Mouse (Mus musculus) forebrain, embryonic 14.5 days (tissue): ENCODE results near the gene Adgrg1. TPM values are rescaled to one million over a fixed set of nuclear protein-coding genes. Genes with fewer than 3 reads are reported as not detected.
A peak's percentile ranks its signal among the peaks of the same experiment; 100 is the strongest.

Source experiments
- ATAC-seq: fragments of 200-750 bp; cut with Nextera tagmentation; 2 replicates; pipeline ENCODE4 v1.8.0; 2017; ENCODE audit warnings: mild to moderate bottlenecking, moderate library complexity
- DNase-seq: peaks from one replicate; pipeline ENCODE4 v3.0.0-alpha.2; 2015; ENCODE audit warnings: low spot score
- H3K27ac ChIP-seq: fragments of 300-500 bp; sonication (generic); 2 replicates; pipeline ENCODE4 v1.5.1; 2014; ENCODE audit warnings: low read depth, mild to moderate bottlenecking, control low read depth, low read length, moderate library complexity
- H3K27me3 ChIP-seq: fragments of 300-500 bp; sonication (generic); replicated peaks from 2 replicates; pipeline ENCODE4 v1.6.1; 2014; ENCODE audit warnings: low read length, control low read depth, mixed read lengths; ENCODE audit not compliant: control insufficient read depth, insufficient read depth
- H3K36me3 ChIP-seq: fragments of 300-500 bp; sonication (generic); 2 replicates; pipeline ENCODE4 v1.6.1; 2014; ENCODE audit warnings: low read length, control low read depth; ENCODE audit not compliant: control insufficient read depth, insufficient read depth
- H3K4me1 ChIP-seq: fragments of 300-500 bp; sonication (generic); 2 replicates; pipeline ENCODE4 v1.6.1; 2014; ENCODE audit warnings: antibody characterized with exemption, low read length, control low read depth; ENCODE audit not compliant: control insufficient read depth, insufficient read depth
- H3K4me2 ChIP-seq: fragments of 300-500 bp; sonication (generic); 2 replicates; pipeline ENCODE4 v1.6.1; 2014; ENCODE audit warnings: mild to moderate bottlenecking, control low read depth, low read length
- H3K4me3 ChIP-seq: fragments of 300-500 bp; sonication (generic); 2 replicates; pipeline ENCODE4 v1.5.1; 2014; ENCODE audit warnings: low read depth, low read length, control low read depth
- H3K9ac ChIP-seq: fragments of 300-500 bp; sonication (generic); 2 replicates; pipeline ENCODE4 v1.6.1; 2014; ENCODE audit warnings: mild to moderate bottlenecking, low read length, control low read depth, moderate library complexity
- H3K9me3 ChIP-seq: fragments of 300-500 bp; sonication (generic); replicated peaks from 2 replicates; pipeline ENCODE4 v1.6.1; 2016; ENCODE audit warnings: low read length, control low read depth, mixed read lengths; ENCODE audit not compliant: control insufficient read depth
- WGBS: fragments of 180-500 bp; shearing (Covaris S2); extraction: QIAGEN DNeasy Blood & Tissue Kit; methylation state at CpG from one replicate; pipeline ENCODE4 v1.1.7; 2014; 5-methylcytosine and 5-hydroxymethylcytosine counted together
- polyA plus RNA-seq: library from polyadenylated mRNA; unstranded; fragments of >200 nt; fragmentation: Nextera tagmentation; extraction: Ambion mirVana; gene quantifications from 2 replicates; pipeline ENCODE4 v1.2.1, GENCODE M21; 2014

Adgrg1 gene
- polyA plus RNA-seq, 1 experiment from 2014 or later = 145 TPM

DNA sequence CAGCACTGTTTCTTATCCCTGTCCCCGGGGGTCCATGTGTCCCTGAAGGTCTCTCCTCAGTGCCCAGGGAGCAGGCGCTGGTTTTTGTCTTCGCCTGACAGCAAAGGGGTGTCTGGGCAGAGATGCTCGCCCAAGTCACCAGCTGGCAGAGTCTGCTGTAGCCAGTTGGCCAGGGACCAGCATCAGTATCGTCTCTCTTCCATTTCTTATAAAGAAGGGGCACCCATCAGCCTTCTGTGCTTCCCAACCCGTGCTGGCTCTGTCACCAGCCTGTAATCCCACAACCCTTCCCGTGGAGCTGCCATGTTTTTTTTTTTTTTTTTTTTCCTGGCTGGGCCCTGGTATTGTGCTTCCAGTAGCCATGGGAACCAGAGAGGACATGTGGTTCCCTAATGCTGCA lies 7.3 kb downstream of the Adgrg1 start:
- ATAC-seq = peak; percentile 33; the same call in 1 of the 2 replicates
- H3K27me3 ChIP-seq = no peaks in the 10 kb centered on the region
- peaks cover 66% of the 10 kb centered on the region for H3K4me1 ChIP-seq
- no peaks in the 10 kb centered on the region for H3K9me3 ChIP-seq
- H3K9ac ChIP-seq = no peak overlapping the region
- H3K4me2 ChIP-seq = 0 out of 2 replicates have a peak overlapping the region, but pooled peaks have one; percentile 7
- no peaks in the 10 kb centered on the region for H3K36me3 ChIP-seq
- DNase-seq = peak; percentile 80
- 36% methylated on average over 7 of the region's 7 CpGs for WGBS
- peak overlapping the region; percentile 78 for H3K27ac ChIP-seq
- H3K4me3 ChIP-seq = no peak overlapping the region

DNA sequence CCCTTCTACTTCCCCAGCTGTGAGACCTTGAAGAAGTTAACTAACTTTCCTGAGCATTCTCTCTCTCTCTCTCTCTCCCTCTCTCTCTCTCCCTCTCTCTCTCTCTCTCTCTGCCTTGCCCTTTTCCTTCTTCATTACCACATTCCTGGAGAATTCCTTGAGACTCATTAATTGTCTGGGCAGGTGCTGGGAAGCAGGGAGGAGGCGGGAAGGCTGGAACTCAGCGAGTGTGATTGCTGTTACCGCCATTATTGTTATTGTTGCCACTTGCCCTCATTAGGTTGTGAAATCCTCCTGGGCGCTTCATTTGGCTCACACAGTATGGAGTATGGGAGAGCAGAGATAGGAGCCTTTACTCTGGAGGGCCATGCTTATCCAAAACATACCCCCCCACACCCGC lies 8.6 kb downstream of the Adgrg1 start:
- Histone ChIP-seq H3K4me2 (no peak overlapping the region), H3K9ac (no peak overlapping the region), H3K4me3 (no peak overlapping the region), H3K27me3 (no peaks in the 10 kb centered on the region), H3K27ac (peak overlapping the region; percentile 78; the same call in 1 of the 2 replicates), H3K9me3 (no peaks in the 10 kb centered on the region), H3K36me3 (no peaks in the 10 kb centered on the region), H3K4me1 (peaks cover 65% of the 10 kb centered on the region)
- DNase-seq = no peak
- no peak for ATAC-seq
- 6% methylated on average over 5 of the region's 5 CpGs for WGBS

DNA sequence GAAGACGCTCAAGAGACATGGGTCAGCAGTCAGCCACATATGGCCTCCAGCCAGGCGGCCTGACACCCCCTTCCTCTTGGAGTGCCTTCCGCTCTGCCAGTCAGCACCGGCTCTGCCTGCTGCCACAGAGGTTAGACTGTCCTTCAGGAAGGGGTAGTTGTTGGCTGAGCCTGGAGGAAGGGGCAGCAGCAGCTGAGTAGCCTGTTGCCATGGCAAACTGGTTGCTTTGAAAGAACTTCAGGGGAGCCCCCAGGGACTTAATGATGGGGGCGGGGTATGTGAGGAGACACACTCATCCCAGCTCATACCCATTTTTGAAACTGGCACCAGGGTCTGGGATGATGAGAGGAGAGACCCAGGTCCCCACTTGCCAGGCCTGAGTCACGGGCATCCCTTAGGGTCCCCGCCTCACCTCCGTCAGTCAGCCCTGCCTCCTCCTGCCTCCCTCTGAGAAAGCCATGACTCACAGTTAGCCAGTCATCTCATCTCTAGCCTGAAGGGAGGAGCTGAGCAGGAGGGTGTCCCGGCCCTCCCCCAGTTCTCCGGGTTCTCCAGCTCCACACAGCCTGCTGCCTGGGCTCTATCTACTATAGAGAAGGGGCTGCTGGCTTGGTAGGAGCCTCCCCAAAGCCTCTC lies 9.4 kb downstream of the Adgrg1 start:
- no peaks in the 10 kb centered on the region for H3K36me3 ChIP-seq
- H3K4me2 ChIP-seq = peak overlapping the region; percentile 30
- H3K9ac ChIP-seq = peak overlapping the region; percentile 13
- H3K27ac ChIP-seq = peak overlapping the region; percentile 73
- peak; percentile 47 for ATAC-seq
- peaks cover 59% of the 10 kb centered on the region for H3K4me1 ChIP-seq
- H3K27me3 ChIP-seq = no peaks in the 10 kb centered on the region
- H3K9me3 ChIP-seq = no peaks in the 10 kb centered on the region
- DNase-seq = peak; percentile 74
- H3K4me3 ChIP-seq = no peak overlapping the region
- WGBS = 6% methylated on average over 10 of the region's 10 CpGs

DNA sequence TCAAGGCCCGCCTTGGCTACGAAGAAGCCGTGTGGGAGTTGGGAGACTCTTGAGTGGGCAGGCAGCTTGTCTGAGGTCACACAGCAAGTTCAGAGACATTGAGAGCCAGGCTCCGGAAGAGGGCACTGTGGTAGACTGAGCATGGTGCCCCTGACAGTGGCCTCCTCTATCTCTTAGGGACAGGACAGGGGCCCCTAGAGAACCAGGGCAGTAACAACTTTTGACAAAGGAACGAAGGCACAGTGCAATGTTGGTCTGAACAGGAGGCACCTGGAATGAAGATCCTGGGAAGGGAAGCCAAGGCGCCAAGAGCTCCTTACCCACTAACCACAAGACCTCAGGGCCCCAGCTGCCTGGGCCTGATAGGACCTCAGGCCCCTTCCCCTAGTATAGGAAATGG lies 10.5 kb downstream of the Adgrg1 start:
- no peaks in the 10 kb centered on the region for H3K27me3 ChIP-seq
- ATAC-seq = no peak
- H3K4me2 ChIP-seq = peak overlapping the region; percentile 30; the same call in 1 of the 2 replicates
- peaks cover 59% of the 10 kb centered on the region for H3K4me1 ChIP-seq
- WGBS = 85% methylated on average over 6 of the region's 6 CpGs
- H3K9ac ChIP-seq = no peak overlapping the region
- H3K9me3 ChIP-seq = no peaks in the 10 kb centered on the region
- 0 out of 2 replicates have a peak overlapping the region, but pooled peaks have one; percentile 73 for H3K27ac ChIP-seq
- no peak overlapping the region for H3K4me3 ChIP-seq
- no peaks in the 10 kb centered on the region for H3K36me3 ChIP-seq
- DNase-seq = no peak

DNA sequence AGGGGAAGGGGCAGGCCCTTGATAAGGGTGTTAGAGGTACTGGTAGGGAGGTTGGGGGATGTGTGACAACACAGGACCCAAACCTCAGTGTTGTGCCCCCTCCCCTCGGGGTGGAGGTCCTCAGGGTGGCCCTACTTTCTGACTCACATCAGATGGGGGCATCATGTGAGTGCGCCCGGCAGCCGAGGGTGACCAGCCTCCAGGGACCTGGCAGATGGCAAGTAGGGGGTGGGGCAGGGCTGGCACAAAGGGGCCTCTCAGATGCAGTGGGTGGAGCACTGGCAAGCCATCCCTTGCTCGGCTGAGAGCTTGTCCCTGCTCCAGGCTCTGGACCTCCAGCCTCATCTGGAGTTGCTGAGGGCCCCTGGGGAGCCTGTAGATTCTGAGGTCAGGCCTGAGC lies 12.1 kb downstream of the Adgrg1 start:
- Histone ChIP-seq H3K4me2 (peak overlapping the region; percentile 14; the same call in 1 of the 2 replicates), H3K4me3 (no peak overlapping the region), H3K27ac (peak overlapping the region; percentile 58; the same call in 1 of the 2 replicates), H3K36me3 (no peaks in the 10 kb centered on the region), H3K9ac (no peak overlapping the region; the same call in 1 of the 2 replicates), H3K9me3 (no peaks in the 10 kb centered on the region), H3K27me3 (no peaks in the 10 kb centered on the region), H3K4me1 (peaks cover 69% of the 10 kb centered on the region)
- WGBS = 27% methylated on average over 5 of the region's 5 CpGs
- DNase-seq = peak; percentile 80
- ATAC-seq = peak; percentile 75

DNA sequence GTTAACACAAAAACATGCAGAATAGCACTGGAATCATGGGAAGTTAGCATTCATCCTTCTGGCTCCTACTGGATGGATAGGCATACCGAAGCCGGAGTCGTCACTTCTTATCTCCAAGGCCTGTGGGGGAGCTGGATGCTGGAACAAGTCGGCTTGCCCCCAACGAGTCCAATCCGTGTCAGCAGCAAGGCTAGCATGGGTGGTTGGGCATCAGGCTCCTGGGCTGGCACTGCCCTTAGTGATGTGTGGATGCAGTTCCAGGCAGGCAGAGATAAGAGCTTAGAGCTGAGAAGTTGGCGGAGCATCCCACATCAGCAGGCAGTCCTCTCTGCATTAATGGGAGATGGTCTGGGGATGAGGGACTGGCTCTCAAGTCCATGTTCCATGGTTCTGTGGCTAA lies 13.0 kb downstream of the Adgrg1 start:
- no peak for DNase-seq
- ATAC-seq = no peak

DNA sequence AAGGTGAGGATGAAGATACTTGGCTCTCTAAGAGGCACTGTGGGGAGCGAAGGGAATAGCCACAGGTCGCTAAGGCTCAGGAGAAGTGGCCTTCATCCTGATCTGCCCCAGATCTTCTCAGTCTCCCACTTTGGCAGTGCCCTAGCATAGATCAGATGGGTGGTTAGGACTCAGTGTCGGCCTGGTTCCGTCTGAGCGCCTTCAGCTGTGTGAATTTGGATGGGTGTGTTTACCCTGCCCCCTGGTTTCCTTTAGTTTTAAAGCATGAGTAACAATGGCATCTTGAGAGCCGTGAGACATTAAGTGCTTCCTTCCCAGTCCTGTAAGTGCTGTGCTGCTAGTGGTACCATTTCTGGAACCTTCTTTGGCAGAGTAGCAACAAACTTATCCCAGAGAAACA lies 14.1 kb downstream of the Adgrg1 start:
- WGBS = 88% methylated on average over 6 of the region's 6 CpGs
- H3K4me3 ChIP-seq = no peak overlapping the region
- H3K4me1 ChIP-seq = peaks cover 71% of the 10 kb centered on the region
- DNase-seq (no peak), ATAC-seq (no peak)
- H3K9ac ChIP-seq = no peak overlapping the region
- no peak overlapping the region for H3K4me2 ChIP-seq
- no peaks in the 10 kb centered on the region for H3K36me3 ChIP-seq
- H3K9me3 ChIP-seq = no peaks in the 10 kb centered on the region
- no peak overlapping the region for H3K27ac ChIP-seq
- no peaks in the 10 kb centered on the region for H3K27me3 ChIP-seq

More for the DNA sequence above, 13.0 kb downstream of the Adgrg1 start:
- Histone ChIP-seq H3K4me2 (no peak overlapping the region; the same call in 1 of the 2 replicates), H3K36me3 (no peaks in the 10 kb centered on the region), H3K9me3 (no peaks in the 10 kb centered on the region), H3K9ac (no peak overlapping the region), H3K27me3 (no peaks in the 10 kb centered on the region), H3K4me1 (peaks cover 70% of the 10 kb centered on the region), H3K27ac (no peak overlapping the region), H3K4me3 (no peak overlapping the region)
- 92% methylated on average over 7 of the region's 7 CpGs for WGBS

DNA sequence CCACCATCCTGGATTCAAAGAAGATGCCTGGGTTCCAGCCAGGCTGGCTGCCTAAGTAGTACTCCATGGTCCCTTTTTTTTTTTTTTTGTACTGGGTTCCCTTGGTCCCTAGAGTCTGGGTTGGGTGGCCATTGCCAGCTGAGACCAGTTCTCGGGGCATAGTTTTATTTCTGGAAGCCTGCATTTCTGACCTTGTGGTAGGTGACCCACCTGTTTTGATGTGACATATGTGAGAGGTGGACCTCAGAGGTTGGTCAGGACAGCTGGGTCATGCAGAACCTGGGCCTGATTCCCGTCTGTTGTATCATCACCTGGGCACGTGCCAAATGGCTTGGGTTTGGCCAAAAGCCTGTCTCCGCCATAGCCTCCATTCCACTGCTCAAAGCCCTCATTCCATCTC lies 15.2 kb downstream of the Adgrg1 start:
- DNase-seq = no peak
- no peaks in the 10 kb centered on the region for H3K27me3 ChIP-seq
- H3K9me3 ChIP-seq = no peaks in the 10 kb centered on the region
- H3K4me3 ChIP-seq = no peak overlapping the region
- no peak for ATAC-seq
- peaks cover 63% of the 10 kb centered on the region for H3K4me1 ChIP-seq
- H3K4me2 ChIP-seq = no peak overlapping the region
- H3K27ac ChIP-seq = no peak overlapping the region
- WGBS = 93% methylated on average over 4 of the region's 4 CpGs
- H3K36me3 ChIP-seq = no peaks in the 10 kb centered on the region
- no peak overlapping the region for H3K9ac ChIP-seq
